Mouse (Mus musculus) monocyte, adult 5-6 weeks (primary cell): ENCODE measurements around the gene Mia3. TPM values are rescaled to one million over a fixed set of nuclear protein-coding genes. Genes with fewer than 3 reads are reported as not detected.

ENCODE experiments used
- ATAC-seq: fragments of 153-309, 156-312 bp; replicated peaks from 2 replicates; pipeline ENCODE4 v1.8.0; 2017; ENCODE audit warnings: mild to moderate bottlenecking; ENCODE audit not compliant: low TSS enrichment, insufficient number of reproducible peaks, severe bottlenecking, poor library complexity, low FRiP score
- total RNA-seq: library from RNA; stranded (forward); fragments of 200-1000, 200-491, 200-594 nt; gene quantifications from 3 replicates; pipeline ENCODE4 v1.2.3, GENCODE M21; 2017

Mia3 gene
- total RNA-seq, 1 experiment from 2014 or later: 253 TPM

GRCm38 (mm10) chr1:183288351-183288750, 81.0 kb downstream of the Mia3 start:
- ATAC-seq: no peak

Other genes starting within 250 kb of the Mia3 start
- 3.6 to 12.6 TPM (median 6.5 TPM) in 3 replicates for gene Disp1, start 148.0 kb downstream of the Mia3 start, total RNA-seq
- gene Aida, start 73.0 kb downstream of the Mia3 start, total RNA-seq: 84.3 to 93.7 TPM (median 84.8 TPM) in 3 replicates
- gene Brox, start 72.3 kb downstream of the Mia3 start, total RNA-seq: 67.0 to 80.6 TPM (median 72.1 TPM) in 3 replicates
- gene Taf1a, start 19.4 kb upstream of the Mia3 start, total RNA-seq: 10.9 to 33.3 TPM (median 14.9 TPM) in 3 replicates
- gene Hhipl2, start 48.7 kb upstream of the Mia3 start, total RNA-seq: 0.43 TPM in 1 of 3 replicates, not detected in the others